Mouse (Mus musculus): Measurements from ENCODE around the gene Eif3c. TPM values are rescaled to one million over a fixed set of nuclear protein-coding genes. Genes with fewer than 3 reads are reported as not detected.

Eif3c gene
- polyA plus RNA-seq (2015; fragmentation: Nextera tagmentation; extraction: Ambion mirVana), result 180 and 194 TPM in 2 replicates

- no peaks in the 10 kb centered on the region for H3K27me3 ChIP-seq (replicated peaks; ENCODE audit: control insufficient read depth, insufficient read depth, low read length)
- no peaks in the 10 kb centered on the region; the same call in 1 of the 2 replicates for H3K4me1 ChIP-seq (ENCODE audit: control insufficient read depth, insufficient read depth, low read length)
- under 1% methylated on average over 46 of the region's 46 CpGs for WGBS
- H3K27ac ChIP-seq (ENCODE audit: low read length), result peak within 1 kb of the TSS; percentile 85
- peak within 1 kb of the TSS; percentile 93 for H3K9ac ChIP-seq (ENCODE audit: low read depth, low read length)
- H3K36me3 ChIP-seq (ENCODE audit: control insufficient read depth, insufficient read depth, low read length), result peaks cover 21% of the 10 kb centered on the region
- H3K4me3 ChIP-seq (ENCODE audit: low read length), result peak within 1 kb of the TSS; percentile 96
- ATAC-seq, result peak; percentile 98
- H3K9me3 ChIP-seq (ENCODE audit: control insufficient read depth, low read length), result no peaks in the 10 kb centered on the region
- H3K4me2 ChIP-seq (ENCODE audit: low read depth, low read length), result peak within 1 kb of the TSS; percentile 56
Measured at GRCm38 (mm10) chr7:126566094-126566765, at the start of gene Eif3c. Gene Eif3c (minus strand): TSS chr7:126566411.

DNA sequence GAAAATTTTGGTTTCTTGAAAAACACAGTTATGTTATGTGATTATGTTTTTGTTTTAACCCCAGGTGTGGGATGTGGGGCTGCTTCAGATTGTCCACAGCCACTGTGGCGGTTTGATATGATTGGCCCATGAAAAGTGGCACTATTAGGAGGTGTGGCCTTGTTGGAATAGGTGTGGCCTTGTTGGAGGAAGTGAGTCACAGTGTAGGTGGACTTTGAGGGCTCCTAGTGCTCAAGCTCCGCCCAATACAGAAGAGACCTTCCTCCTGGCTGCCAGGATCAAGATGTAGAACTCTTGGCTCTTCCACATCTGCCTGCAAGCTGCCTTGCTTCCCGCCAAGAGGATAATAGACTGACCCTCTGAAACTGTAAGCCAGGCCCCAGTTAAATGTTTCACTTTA lies 46.5 kb upstream of the Eif3c start:
- Histone ChIP-seq H3K9me3 (ENCODE audit: control insufficient read depth, low read length) (peaks cover 3% of the 10 kb centered on the region; the same call in 1 of the 2 replicates), H3K4me2 (ENCODE audit: low read depth, low read length) (no peak overlapping the region), H3K27ac (ENCODE audit: low read length) (no peak overlapping the region), H3K4me3 (ENCODE audit: low read length) (no peak overlapping the region), H3K36me3 (ENCODE audit: control insufficient read depth, insufficient read depth, low read length) (no peaks in the 10 kb centered on the region), H3K4me1 (ENCODE audit: control insufficient read depth, insufficient read depth, low read length) (peaks cover 3% of the 10 kb centered on the region), H3K9ac (ENCODE audit: low read depth, low read length) (no peak overlapping the region), H3K27me3 (replicated peaks; ENCODE audit: control insufficient read depth, insufficient read depth, low read length) (no peaks in the 10 kb centered on the region)
- ATAC-seq, result no peak
- WGBS, result 83% methylated on average over 3 of the region's 3 CpGs

GRCm38 (mm10) chr7:126607796-126608195 lies 41.6 kb upstream of the Eif3c start:
- H3K36me3 ChIP-seq (ENCODE audit: control insufficient read depth, insufficient read depth, low read length), result no peaks in the 10 kb centered on the region
- WGBS, result 76% methylated on average over 5 of the region's 5 CpGs
- H3K9ac ChIP-seq (ENCODE audit: low read depth, low read length), result no peak overlapping the region
- H3K27ac ChIP-seq (ENCODE audit: low read length), result peak overlapping the region; percentile 26
- peaks cover 11% of the 10 kb centered on the region for H3K4me1 ChIP-seq (ENCODE audit: control insufficient read depth, insufficient read depth, low read length)
- H3K4me3 ChIP-seq (ENCODE audit: low read length), result no peak overlapping the region
- H3K4me2 ChIP-seq (ENCODE audit: low read depth, low read length), result no peak overlapping the region
- ATAC-seq, result peak; percentile 70
- no peaks in the 10 kb centered on the region for H3K27me3 ChIP-seq (replicated peaks; ENCODE audit: control insufficient read depth, insufficient read depth, low read length)
- peaks cover 2% of the 10 kb centered on the region; the same call in 1 of the 2 replicates for H3K9me3 ChIP-seq (ENCODE audit: control insufficient read depth, low read length)

DNA sequence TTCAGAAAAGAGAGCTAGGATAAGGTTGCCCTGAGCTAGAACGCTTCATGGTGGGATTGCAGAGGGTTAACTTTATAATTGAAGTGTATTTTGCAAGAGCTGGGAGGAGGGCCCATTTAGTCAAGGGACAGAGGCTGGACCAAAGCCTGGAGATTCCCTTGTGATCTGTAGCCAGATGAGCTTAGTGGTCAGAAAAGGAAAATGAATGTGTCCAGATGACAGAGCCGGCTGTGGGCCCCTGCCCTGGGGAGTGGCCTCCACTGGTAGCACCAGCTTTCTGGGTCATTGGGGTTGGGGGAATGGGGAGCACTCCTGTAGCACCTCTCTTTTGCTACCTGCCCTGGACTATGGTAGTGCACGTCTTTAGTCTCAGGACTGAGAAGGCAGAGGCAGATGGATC lies 40.9 kb upstream of the Eif3c start:
- H3K9ac ChIP-seq (ENCODE audit: low read depth, low read length), result no peak overlapping the region
- H3K36me3 ChIP-seq (ENCODE audit: control insufficient read depth, insufficient read depth, low read length), result no peaks in the 10 kb centered on the region
- H3K27ac ChIP-seq (ENCODE audit: low read length), result peak overlapping the region; percentile 26; the same call in 1 of the 2 replicates
- no peak overlapping the region for H3K4me3 ChIP-seq (ENCODE audit: low read length)
- no peaks in the 10 kb centered on the region for H3K9me3 ChIP-seq (ENCODE audit: control insufficient read depth, low read length)
- H3K4me1 ChIP-seq (ENCODE audit: control insufficient read depth, insufficient read depth, low read length), result peaks cover 11% of the 10 kb centered on the region
- peak; percentile 28; the same call in 1 of the 2 replicates for ATAC-seq
- H3K27me3 ChIP-seq (replicated peaks; ENCODE audit: control insufficient read depth, insufficient read depth, low read length), result no peaks in the 10 kb centered on the region
- no peak overlapping the region for H3K4me2 ChIP-seq (ENCODE audit: low read depth, low read length)
- WGBS, result 65% methylated on average over 3 of the region's 3 CpGs

DNA sequence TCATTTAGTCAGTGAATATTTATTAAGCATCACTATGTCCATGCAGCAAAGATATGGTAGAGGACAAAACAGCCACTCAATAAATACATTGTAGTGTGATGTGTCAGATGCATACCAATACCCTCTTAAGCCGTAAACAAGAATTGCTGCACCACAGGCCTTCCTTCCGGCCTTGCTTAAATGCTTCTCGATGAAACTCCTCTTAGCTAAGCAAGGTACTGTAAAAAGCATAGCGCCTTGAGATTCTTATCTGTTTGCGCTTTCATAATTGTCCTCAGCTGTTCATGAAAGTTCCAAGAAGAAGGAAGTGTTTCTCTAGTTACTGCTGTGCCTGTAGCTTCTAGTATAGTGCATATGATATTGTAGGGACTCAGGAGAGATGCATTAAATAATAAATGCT lies 40.4 kb upstream of the Eif3c start:
- H3K4me2 ChIP-seq (ENCODE audit: low read depth, low read length), result no peak overlapping the region
- H3K4me3 ChIP-seq (ENCODE audit: low read length), result no peak overlapping the region
- no peaks in the 10 kb centered on the region for H3K36me3 ChIP-seq (ENCODE audit: control insufficient read depth, insufficient read depth, low read length)
- peak; percentile 42; the same call in 1 of the 2 replicates for ATAC-seq
- no peak overlapping the region for H3K9ac ChIP-seq (ENCODE audit: low read depth, low read length)
- H3K4me1 ChIP-seq (ENCODE audit: control insufficient read depth, insufficient read depth, low read length), result peaks cover 11% of the 10 kb centered on the region
- 55% methylated on average over 5 of the region's 5 CpGs for WGBS
- no peaks in the 10 kb centered on the region for H3K9me3 ChIP-seq (ENCODE audit: control insufficient read depth, low read length)
- H3K27ac ChIP-seq (ENCODE audit: low read length), result no peak overlapping the region; the same call in 1 of the 2 replicates
- no peaks in the 10 kb centered on the region for H3K27me3 ChIP-seq (replicated peaks; ENCODE audit: control insufficient read depth, insufficient read depth, low read length)

- Histone ChIP-seq H3K4me2 (ENCODE audit: low read depth, low read length) (no peak overlapping the region), H3K4me3 (ENCODE audit: low read length) (no peak overlapping the region), H3K27ac (ENCODE audit: low read length) (no peak overlapping the region), H3K9ac (ENCODE audit: low read depth, low read length) (no peak overlapping the region), H3K9me3 (ENCODE audit: control insufficient read depth, low read length) (no peaks in the 10 kb centered on the region), H3K27me3 (replicated peaks; ENCODE audit: control insufficient read depth, insufficient read depth, low read length) (no peaks in the 10 kb centered on the region), H3K4me1 (ENCODE audit: control insufficient read depth, insufficient read depth, low read length) (peaks cover 7% of the 10 kb centered on the region), H3K36me3 (ENCODE audit: control insufficient read depth, insufficient read depth, low read length) (no peaks in the 10 kb centered on the region)
- no peak for ATAC-seq
- WGBS, result 80% methylated on average over 3 of the region's 3 CpGs
Measured at GRCm38 (mm10) chr7:126602650-126603049, 36.4 kb upstream of the Eif3c start.

- no peak for ATAC-seq
- no peaks in the 10 kb centered on the region; the same call in 1 of the 2 replicates for H3K4me1 ChIP-seq (ENCODE audit: control insufficient read depth, insufficient read depth, low read length)
- no peak overlapping the region for H3K4me2 ChIP-seq (ENCODE audit: low read depth, low read length)
- no peaks in the 10 kb centered on the region for H3K9me3 ChIP-seq (ENCODE audit: control insufficient read depth, low read length)
- H3K36me3 ChIP-seq (ENCODE audit: control insufficient read depth, insufficient read depth, low read length), result no peaks in the 10 kb centered on the region
- H3K4me3 ChIP-seq (ENCODE audit: low read length), result no peak overlapping the region
- H3K27ac ChIP-seq (ENCODE audit: low read length), result no peak overlapping the region
- no peaks in the 10 kb centered on the region for H3K27me3 ChIP-seq (replicated peaks; ENCODE audit: control insufficient read depth, insufficient read depth, low read length)
- 42% methylated on average over 5 of the region's 5 CpGs for WGBS
- H3K9ac ChIP-seq (ENCODE audit: low read depth, low read length), result no peak overlapping the region
Measured at GRCm38 (mm10) chr7:126601896-126602295, 35.7 kb upstream of the Eif3c start.

DNA sequence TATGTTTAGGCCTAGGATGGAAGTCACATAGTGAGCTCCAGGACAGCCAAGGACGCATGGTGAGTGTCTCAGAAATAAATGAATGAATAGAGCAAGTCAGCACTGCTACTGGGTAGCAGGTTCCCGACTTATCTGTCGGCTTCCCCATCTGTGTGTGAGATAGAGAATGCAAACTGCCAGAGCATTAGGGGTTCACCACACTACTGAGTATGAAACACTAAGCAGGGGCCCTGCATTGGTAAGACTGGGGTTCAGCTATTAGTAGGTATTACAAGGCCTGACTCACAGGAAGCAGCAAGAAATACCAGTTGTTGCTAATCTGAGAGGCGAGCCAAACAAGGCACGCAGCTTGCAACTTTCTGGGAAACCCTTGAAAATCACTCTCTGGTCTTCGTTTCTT lies 32.7 kb upstream of the Eif3c start:
- no peaks in the 10 kb centered on the region for H3K9me3 ChIP-seq (ENCODE audit: control insufficient read depth, low read length)
- H3K4me2 ChIP-seq (ENCODE audit: low read depth, low read length), result no peak overlapping the region
- no peaks in the 10 kb centered on the region for H3K4me1 ChIP-seq (ENCODE audit: control insufficient read depth, insufficient read depth, low read length)
- 79% methylated on average over 6 of the region's 6 CpGs for WGBS
- no peak for ATAC-seq
- H3K27me3 ChIP-seq (replicated peaks; ENCODE audit: control insufficient read depth, insufficient read depth, low read length), result no peaks in the 10 kb centered on the region
- H3K9ac ChIP-seq (ENCODE audit: low read depth, low read length), result no peak overlapping the region
- H3K36me3 ChIP-seq (ENCODE audit: control insufficient read depth, insufficient read depth, low read length), result no peaks in the 10 kb centered on the region
- H3K4me3 ChIP-seq (ENCODE audit: low read length), result no peak overlapping the region
- H3K27ac ChIP-seq (ENCODE audit: low read length), result no peak overlapping the region

DNA sequence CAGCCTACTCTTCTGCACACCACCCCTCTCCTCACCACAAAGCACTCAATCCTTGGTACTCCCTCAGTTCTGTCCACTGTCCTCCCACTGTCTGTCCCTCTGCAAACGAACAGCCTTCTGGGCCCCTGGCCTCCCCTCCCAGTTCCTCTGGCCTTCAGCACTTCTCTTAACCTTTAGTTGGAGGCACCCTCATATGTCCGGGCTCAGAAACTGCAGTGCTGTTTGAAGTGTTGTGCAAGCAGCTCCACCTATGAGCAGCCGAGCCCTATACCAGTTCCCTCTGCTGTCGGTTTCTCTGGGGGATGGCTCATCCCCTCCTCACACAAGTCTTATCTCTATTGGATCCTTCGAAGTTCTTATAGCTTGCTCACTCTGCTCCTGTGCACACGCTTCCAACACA lies 30.2 kb upstream of the Eif3c start:
- no peaks in the 10 kb centered on the region for H3K27me3 ChIP-seq (replicated peaks; ENCODE audit: control insufficient read depth, insufficient read depth, low read length)
- H3K9me3 ChIP-seq (ENCODE audit: control insufficient read depth, low read length), result no peaks in the 10 kb centered on the region
- 44% methylated on average over 6 of the region's 6 CpGs for WGBS
- no peaks in the 10 kb centered on the region for H3K4me1 ChIP-seq (ENCODE audit: control insufficient read depth, insufficient read depth, low read length)
- no peak overlapping the region for H3K27ac ChIP-seq (ENCODE audit: low read length)
- H3K36me3 ChIP-seq (ENCODE audit: control insufficient read depth, insufficient read depth, low read length), result no peaks in the 10 kb centered on the region
- peak; percentile 50; the same call in 1 of the 2 replicates for ATAC-seq
- no peak overlapping the region for H3K4me2 ChIP-seq (ENCODE audit: low read depth, low read length)
- no peak overlapping the region for H3K9ac ChIP-seq (ENCODE audit: low read depth, low read length)
- no peak overlapping the region for H3K4me3 ChIP-seq (ENCODE audit: low read length)

Data from intestine, embryonic 16.5 days (tissue).